Mouse (Mus musculus): ENCODE measurements around the gene Meis1. TPM values are rescaled to one million over a fixed set of nuclear protein-coding genes. Genes with fewer than 3 reads are reported as not detected.

Gene Meis1
- polyA plus RNA-seq, 1 experiment from 2014 or later = 153 TPM

DNA sequence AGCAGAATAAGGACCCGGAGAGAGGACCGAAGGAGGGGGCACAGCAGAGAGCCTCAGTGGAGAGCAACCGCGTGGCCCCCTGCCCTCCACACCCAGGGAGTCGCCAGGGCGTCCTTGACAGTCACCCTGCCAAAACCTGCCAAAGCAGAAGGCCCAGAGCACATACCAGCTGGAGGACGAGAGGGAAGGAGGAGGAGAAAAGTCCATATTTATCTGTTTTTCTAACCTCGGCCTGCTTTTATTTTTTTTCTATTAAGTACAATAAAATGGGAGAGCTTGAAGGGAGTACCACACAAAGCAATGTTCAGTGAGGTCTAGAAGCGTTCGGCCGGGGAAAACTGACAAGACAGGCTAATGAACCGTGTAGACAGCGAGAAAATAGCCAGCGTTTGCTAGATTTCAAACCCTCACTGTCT is 8.4 kb downstream of the Meis1 start:
- Histone ChIP-seq H3K9me3 (replicated peaks; ENCODE audit: control insufficient read depth, low read length) (no peaks in the 10 kb centered on the region), H3K4me2 (ENCODE audit: low read depth, low read length) (peak overlapping the region; percentile 85), H3K36me3 (ENCODE audit: control insufficient read depth, insufficient read depth, low read length) (0 out of 2 replicates have a peak, but pooled peaks cover 5% of the 10 kb centered on the region), H3K27ac (ENCODE audit: low read length) (peak overlapping the region; percentile 91), H3K4me3 (replicated peaks; ENCODE audit: low read length) (peak overlapping the region; percentile 88), H3K27me3 (ENCODE audit: control insufficient read depth, insufficient read depth, low read length) (no peaks in the 10 kb centered on the region), H3K9ac (ENCODE audit: low read length) (peak overlapping the region; percentile 79), H3K4me1 (ENCODE audit: control insufficient read depth, insufficient read depth, low read length) (peaks cover 29% of the 10 kb centered on the region)
- 13% methylated on average over 14 of the region's 14 CpGs for WGBS
- no peak for ATAC-seq (ENCODE audit: insufficient read depth, low FRiP score)

DNA sequence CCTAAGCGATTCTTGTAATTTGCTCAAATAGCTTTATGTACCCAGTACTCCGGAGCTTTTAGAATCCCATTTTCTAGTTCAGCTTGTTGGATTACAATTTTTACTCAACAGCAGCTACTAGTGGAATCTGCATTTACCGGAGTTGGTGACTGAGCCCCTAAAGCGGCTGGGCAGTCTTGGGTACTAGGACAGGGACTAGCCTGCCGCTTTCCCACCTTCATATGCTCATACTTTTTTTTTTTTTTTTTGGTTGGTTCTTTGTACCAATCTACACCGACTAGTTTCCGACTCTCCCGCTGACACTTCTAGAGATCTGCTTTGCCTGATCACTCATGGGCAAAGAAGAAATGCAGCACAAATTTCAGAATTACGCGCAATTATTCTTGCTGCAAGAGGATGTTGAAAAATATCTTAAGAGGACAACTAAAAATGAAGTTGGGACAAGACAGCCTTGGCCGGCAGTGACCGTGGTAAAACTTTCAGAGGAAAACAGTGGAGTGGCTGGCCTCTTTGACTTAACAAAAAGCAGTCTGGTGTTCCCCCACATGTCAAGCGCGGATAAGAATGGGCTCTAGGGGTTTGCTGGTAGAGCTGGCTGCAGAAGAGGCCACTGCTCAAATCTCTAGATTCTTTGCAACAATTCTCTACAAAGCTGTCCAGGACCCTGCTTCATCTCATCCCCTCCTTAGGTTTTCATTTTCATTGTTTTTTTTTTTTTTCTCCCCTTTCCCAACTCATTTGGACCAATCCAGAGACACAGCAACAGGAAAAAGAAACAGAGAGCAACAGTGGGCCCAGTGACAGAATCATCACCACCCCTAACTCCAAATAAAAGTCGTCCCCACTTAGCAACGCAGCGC is 9.0 kb downstream of the Meis1 start:
- Histone ChIP-seq H3K36me3 (ENCODE audit: control insufficient read depth, insufficient read depth, low read length) (0 out of 2 replicates have a peak, but pooled peaks cover 5% of the 10 kb centered on the region), H3K4me3 (replicated peaks; ENCODE audit: low read length) (peak overlapping the region; percentile 88), H3K27me3 (ENCODE audit: control insufficient read depth, insufficient read depth, low read length) (no peaks in the 10 kb centered on the region), H3K9ac (ENCODE audit: low read length) (peak overlapping the region; percentile 79), H3K4me1 (ENCODE audit: control insufficient read depth, insufficient read depth, low read length) (peaks cover 29% of the 10 kb centered on the region), H3K27ac (ENCODE audit: low read length) (peak overlapping the region; percentile 91), H3K9me3 (replicated peaks; ENCODE audit: control insufficient read depth, low read length) (no peaks in the 10 kb centered on the region), H3K4me2 (ENCODE audit: low read depth, low read length) (peak overlapping the region; percentile 85)
- WGBS = 18% methylated on average over 17 of the region's 17 CpGs
- ATAC-seq (ENCODE audit: insufficient read depth, low FRiP score) = no peak

DNA sequence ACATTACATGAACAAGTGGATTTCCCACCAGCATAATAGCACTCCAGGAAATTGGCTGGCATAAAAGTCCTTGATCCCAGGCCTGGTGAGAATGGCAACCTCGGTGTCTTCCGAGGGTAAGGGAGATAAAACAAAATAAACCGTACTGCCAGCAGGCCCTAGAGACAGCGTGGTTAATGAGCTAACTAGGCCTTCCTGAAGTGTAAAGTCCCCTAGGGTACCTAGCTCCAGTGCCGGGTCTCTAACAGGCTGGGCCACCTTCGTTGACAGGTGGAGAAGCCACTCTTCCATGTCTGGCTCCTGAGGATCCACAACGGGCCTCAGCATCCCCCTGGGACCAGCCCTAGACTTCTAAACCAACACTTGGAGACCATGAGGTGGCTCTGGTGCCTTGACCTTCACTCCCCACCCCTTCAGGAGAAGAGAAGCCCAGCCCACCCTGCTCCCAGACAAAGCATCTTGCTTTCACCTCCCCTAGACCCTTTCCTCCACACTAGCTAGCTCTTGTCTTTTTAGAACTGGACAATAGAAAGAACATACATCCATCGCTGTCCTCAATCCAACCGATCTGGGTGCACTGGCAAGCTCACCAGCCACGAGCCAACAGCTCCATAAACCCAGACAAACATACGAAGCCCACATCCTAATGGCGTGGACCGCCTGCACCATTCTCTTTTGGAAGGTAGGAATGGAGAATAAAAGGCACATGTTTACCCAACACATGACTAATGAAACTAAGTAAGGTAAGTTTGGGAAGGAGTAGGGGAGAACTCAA is 10.0 kb downstream of the Meis1 start:
- Histone ChIP-seq H3K9ac (ENCODE audit: low read length) (peak overlapping the region; percentile 62), H3K27me3 (ENCODE audit: control insufficient read depth, insufficient read depth, low read length) (no peaks in the 10 kb centered on the region), H3K9me3 (replicated peaks; ENCODE audit: control insufficient read depth, low read length) (no peaks in the 10 kb centered on the region), H3K27ac (ENCODE audit: low read length) (peak overlapping the region; percentile 88), H3K4me1 (ENCODE audit: control insufficient read depth, insufficient read depth, low read length) (peaks cover 29% of the 10 kb centered on the region), H3K36me3 (ENCODE audit: control insufficient read depth, insufficient read depth, low read length) (0 out of 2 replicates have a peak, but pooled peaks cover 5% of the 10 kb centered on the region), H3K4me3 (replicated peaks; ENCODE audit: low read length) (peak overlapping the region; percentile 88), H3K4me2 (ENCODE audit: low read depth, low read length) (peak overlapping the region; percentile 85)
- 26% methylated on average over 13 of the region's 13 CpGs for WGBS
- no peak for ATAC-seq (ENCODE audit: insufficient read depth, low FRiP score)

DNA sequence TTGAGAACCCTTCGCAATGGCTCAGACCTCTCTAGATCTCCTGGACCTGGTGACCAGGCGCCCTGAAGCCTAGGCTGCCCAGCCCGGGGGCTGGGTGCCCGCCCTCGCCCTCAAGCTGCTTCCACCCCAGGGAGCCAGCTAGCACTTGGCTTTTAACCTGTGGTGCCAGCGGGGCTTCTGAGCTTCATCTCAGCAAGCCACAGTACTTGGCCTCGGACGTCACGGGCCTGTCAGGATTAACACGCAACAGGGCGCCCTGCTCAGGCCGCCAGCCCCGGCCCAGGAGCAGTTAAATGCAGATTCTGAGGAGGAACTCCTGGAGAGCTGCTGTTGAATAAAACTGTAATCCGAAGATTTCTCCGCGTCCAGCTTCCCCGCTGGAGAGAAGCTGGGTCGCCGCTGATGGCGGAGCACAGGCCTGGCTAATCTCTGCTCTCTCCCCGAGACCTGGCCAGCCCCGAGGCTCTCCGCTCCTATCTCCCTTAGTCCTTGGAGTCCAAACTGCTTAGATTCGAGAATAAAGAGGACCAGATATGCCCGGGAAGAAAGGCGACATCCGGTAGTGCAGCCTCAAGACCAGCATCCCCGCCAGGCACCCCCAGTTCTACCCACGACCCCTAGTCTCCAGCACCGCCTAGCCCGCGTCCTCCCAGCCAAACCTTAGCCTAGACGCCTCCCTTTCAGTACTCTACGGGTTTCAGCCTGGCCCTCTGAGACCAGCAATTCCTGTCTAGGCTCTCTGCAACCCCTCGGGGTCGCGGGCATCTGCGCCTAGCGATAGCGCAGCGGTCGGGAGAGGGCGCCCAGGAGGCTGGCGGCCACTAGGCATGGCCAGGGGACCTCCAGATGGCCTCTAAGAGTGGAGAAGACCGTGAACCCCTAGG is 11.0 kb downstream of the Meis1 start:
- 20% methylated on average over 45 of the region's 45 CpGs for WGBS
- 0 out of 2 replicates have a peak, but pooled peaks have one; percentile 11 for ATAC-seq (ENCODE audit: insufficient read depth, low FRiP score)
- H3K4me1 ChIP-seq (ENCODE audit: control insufficient read depth, insufficient read depth, low read length) = peaks cover 35% of the 10 kb centered on the region
- peak overlapping the region; percentile 85 for H3K4me2 ChIP-seq (ENCODE audit: low read depth, low read length)
- peak overlapping the region; percentile 88 for H3K9ac ChIP-seq (ENCODE audit: low read length)
- 0 out of 2 replicates have a peak, but pooled peaks cover 5% of the 10 kb centered on the region for H3K36me3 ChIP-seq (ENCODE audit: control insufficient read depth, insufficient read depth, low read length)
- no peaks in the 10 kb centered on the region for H3K27me3 ChIP-seq (ENCODE audit: control insufficient read depth, insufficient read depth, low read length)
- peak overlapping the region; percentile 88 for H3K4me3 ChIP-seq (replicated peaks; ENCODE audit: low read length)
- peak overlapping the region; percentile 93 for H3K27ac ChIP-seq (ENCODE audit: low read length)
- no peaks in the 10 kb centered on the region for H3K9me3 ChIP-seq (replicated peaks; ENCODE audit: control insufficient read depth, low read length)

DNA sequence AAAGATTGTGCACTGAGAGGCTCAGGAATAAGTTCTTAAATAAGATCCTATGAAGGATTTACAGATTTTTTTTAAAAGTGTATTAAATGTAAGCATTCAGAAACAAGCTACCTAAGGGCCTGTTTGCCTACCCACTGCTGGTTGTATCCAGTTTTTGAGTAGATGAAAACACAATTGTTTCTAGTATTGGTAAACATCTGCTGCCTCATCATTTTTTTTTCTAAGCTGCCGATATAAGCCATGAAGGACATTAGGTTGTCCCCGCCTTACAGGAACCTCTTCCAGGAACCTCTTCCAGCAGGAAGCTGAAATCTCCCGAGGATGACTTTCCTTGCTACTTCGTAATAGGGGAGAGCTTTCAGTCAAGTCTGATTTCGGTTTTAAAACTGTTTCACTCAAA is 11.7 kb downstream of the Meis1 start:
- Histone ChIP-seq H3K36me3 (ENCODE audit: control insufficient read depth, insufficient read depth, low read length) (0 out of 2 replicates have a peak, but pooled peaks cover 5% of the 10 kb centered on the region), H3K9me3 (replicated peaks; ENCODE audit: control insufficient read depth, low read length) (no peaks in the 10 kb centered on the region), H3K27ac (ENCODE audit: low read length) (peak overlapping the region; percentile 93), H3K4me1 (ENCODE audit: control insufficient read depth, insufficient read depth, low read length) (peaks cover 36% of the 10 kb centered on the region), H3K4me2 (ENCODE audit: low read depth, low read length) (peak overlapping the region; percentile 85), H3K4me3 (replicated peaks; ENCODE audit: low read length) (peak overlapping the region; percentile 88), H3K9ac (ENCODE audit: low read length) (peak overlapping the region; percentile 88), H3K27me3 (ENCODE audit: control insufficient read depth, insufficient read depth, low read length) (no peaks in the 10 kb centered on the region)
- ATAC-seq (ENCODE audit: insufficient read depth, low FRiP score) = no peak
- 33% methylated on average over 5 of the region's 5 CpGs for WGBS

DNA sequence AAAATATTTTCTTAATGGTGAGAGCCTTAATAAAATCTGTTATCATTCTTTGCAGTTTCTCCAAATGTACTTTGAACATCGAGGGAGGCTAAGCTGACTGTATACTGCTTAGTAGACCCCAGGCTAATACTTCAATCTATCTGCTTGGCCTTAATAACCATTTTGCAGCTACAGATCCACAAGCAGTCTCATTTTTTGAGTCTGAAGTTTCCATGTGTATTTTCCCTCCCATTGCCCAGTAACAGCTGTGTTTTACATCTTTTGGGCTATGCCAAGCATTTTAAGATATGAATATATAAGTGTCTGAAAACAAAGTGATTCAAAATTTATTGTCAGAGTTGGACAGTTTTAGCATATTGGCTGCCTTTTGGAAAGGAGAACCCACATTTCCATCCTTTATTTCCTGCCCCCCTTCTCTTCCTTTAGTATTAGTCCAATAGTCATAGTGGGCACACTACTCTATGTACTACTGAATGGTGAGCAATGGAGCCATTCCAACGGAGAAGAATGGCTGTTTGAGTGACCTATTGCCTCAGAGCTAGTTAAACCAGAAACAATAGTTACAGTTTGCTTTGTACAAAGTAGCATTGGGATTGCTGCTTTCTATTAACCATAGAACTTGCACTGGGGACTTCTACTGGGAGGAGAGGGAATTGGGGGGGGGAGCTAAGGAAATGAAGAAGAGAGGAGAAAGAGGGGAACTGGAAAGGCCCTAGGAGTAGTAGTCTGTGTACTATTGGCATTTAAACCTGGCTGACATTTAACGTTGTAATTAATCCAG is 12.7 kb downstream of the Meis1 start:
- no peak for ATAC-seq (ENCODE audit: insufficient read depth, low FRiP score)

DNA sequence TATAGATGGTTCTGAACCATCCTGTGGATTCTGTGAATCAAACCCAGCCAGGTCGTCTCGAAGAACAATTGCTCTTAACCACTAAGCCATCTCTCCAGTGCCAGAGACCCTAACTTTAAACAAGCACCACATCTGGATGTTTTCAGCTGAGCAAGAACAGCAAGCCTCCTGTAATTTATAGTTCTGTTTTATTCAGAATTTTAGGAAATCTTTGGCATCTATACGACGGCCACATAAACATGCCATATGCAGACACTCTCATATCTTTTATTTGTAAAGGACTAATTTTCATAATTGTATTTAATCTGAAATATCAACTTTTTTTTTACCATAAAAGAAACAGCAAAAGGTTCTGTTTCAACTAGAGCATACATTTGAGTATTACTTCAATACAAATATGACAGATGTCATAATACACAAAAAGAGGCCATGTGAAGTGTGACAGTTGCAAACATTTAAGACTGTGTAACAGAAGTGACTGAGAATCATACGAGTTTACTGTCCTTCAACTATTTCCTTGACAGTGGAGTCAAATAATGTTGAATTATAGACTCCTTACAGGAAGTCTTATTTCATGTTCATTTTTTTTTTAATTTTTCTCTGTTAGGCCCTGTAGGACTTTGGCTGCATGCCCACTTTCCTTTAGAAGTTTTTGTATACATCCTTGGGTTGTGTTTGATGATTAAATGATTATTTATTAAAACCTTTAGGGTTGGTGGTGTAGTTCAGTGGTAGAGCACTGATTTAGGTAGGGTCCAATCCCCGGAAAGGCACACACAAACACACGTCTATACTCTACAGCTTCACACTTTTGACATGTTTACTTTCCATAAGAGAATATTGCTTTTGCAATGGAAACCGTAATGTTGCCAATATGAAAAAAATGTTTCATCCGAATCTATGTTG is 13.5 kb downstream of the Meis1 start:
- 44% methylated on average over 9 of the region's 9 CpGs for WGBS
- peak; percentile 37; the same call in 1 of the 2 replicates for ATAC-seq (ENCODE audit: insufficient read depth, low FRiP score)
- Histone ChIP-seq H3K4me2 (ENCODE audit: low read depth, low read length) (no peak overlapping the region), H3K4me3 (replicated peaks; ENCODE audit: low read length) (no peak overlapping the region), H3K27me3 (ENCODE audit: control insufficient read depth, insufficient read depth, low read length) (no peaks in the 10 kb centered on the region), H3K9ac (ENCODE audit: low read length) (no peak overlapping the region), H3K27ac (ENCODE audit: low read length) (peak overlapping the region; percentile 64; the same call in 1 of the 2 replicates), H3K36me3 (ENCODE audit: control insufficient read depth, insufficient read depth, low read length) (0 out of 2 replicates have a peak, but pooled peaks cover 5% of the 10 kb centered on the region), H3K4me1 (ENCODE audit: control insufficient read depth, insufficient read depth, low read length) (peaks cover 31% of the 10 kb centered on the region), H3K9me3 (replicated peaks; ENCODE audit: control insufficient read depth, low read length) (no peaks in the 10 kb centered on the region)

More for the DNA sequence above, 12.7 kb downstream of the Meis1 start:
- no peak overlapping the region for H3K4me3 ChIP-seq (replicated peaks; ENCODE audit: low read length)
- WGBS = 26% methylated on average over 3 of the region's 3 CpGs
- no peaks in the 10 kb centered on the region for H3K27me3 ChIP-seq (ENCODE audit: control insufficient read depth, insufficient read depth, low read length)
- no peaks in the 10 kb centered on the region for H3K9me3 ChIP-seq (replicated peaks; ENCODE audit: control insufficient read depth, low read length)
- peak overlapping the region; percentile 77 for H3K27ac ChIP-seq (ENCODE audit: low read length)
- 0 out of 2 replicates have a peak, but pooled peaks cover 5% of the 10 kb centered on the region for H3K36me3 ChIP-seq (ENCODE audit: control insufficient read depth, insufficient read depth, low read length)
- peak overlapping the region; percentile 5; the same call in 1 of the 2 replicates for H3K4me2 ChIP-seq (ENCODE audit: low read depth, low read length)
- H3K4me1 ChIP-seq (ENCODE audit: control insufficient read depth, insufficient read depth, low read length) = peaks cover 31% of the 10 kb centered on the region
- H3K9ac ChIP-seq (ENCODE audit: low read length) = 0 out of 2 replicates have a peak overlapping the region, but pooled peaks have one; percentile 7

Data from stomach, embryonic 16.5 days (tissue).